Mouse (Mus musculus) retina, embryonic 14.5 days (tissue): Measurements from ENCODE around the gene Yju2.

Source experiments
- DNase-seq: peaks from one replicate; pipeline ENCODE4 v3.0.0-alpha.2; 2015; ENCODE audit warnings: low spot score

The Yju2 gene

GRCm38 (mm10) chr17:56007444-56008355 is 48.8 kb downstream of the Yju2 start:
- peak; percentile 39 for DNase-seq

GRCm38 (mm10) chr17:56008356-56009087 is 49.6 kb downstream of the Yju2 start:
- peak; percentile 98 for DNase-seq

DNA sequence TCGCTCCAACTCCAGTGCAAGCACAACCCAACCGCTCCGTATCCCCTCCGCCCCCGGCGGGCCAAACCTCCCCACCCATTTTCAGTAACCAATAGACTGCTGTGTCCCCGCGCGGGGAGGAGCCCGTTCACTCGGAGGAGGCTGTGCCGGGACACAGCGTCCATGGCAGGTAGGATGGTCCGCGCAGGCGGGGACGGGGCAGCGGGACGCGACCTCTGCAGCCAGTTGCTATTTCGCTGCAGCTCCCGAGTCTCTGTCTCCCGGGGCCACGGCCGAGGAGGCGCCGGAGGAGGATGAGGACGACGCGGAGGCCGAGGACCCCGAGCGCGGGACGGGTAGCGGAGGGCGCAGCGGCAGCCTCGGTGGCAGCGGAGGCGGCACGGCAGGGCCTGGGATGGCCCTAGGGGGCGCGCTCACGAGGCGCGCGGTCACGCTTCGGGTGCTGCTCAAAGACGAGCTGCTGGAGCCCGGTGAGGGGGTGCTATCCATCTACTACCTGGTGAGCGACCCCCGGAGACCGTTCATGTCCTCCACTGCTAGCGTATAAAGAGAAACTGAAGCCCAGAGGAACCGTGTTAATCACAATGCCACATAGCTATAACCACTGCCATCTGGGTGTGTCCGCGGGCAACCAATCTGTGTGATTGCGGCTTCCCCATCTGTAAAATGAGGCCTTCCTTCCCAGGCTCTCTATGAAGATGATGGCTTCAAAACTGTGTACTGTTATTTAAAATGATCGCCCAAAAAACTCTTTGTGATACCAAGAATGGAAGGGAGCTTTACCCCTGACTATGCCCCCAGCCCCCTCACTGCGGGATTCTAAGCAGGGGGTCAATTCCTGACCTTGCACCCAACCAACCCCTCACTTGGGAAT is 50.4 kb downstream of the Yju2 start:
- peak; percentile 87 for DNase-seq

DNA sequence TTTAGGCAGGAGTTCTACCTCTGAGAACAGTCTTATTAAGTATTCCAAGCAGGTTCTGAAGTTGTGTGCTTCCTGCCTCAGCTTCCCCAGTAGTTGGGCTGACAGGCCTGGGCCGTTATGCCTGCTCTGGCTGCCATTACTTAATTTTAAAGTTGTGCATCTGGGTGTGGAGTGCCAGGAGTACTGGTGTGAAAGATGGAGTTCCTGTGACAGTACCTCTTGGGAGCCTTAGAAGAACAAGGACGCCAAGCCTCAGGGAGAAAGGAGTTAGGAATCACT is 51.0 kb downstream of the Yju2 start:
- no peak for DNase-seq

GRCm38 (mm10) chr17:56010255-56010654 is 51.4 kb downstream of the Yju2 start:
- DNase-seq, result no peak

DNA sequence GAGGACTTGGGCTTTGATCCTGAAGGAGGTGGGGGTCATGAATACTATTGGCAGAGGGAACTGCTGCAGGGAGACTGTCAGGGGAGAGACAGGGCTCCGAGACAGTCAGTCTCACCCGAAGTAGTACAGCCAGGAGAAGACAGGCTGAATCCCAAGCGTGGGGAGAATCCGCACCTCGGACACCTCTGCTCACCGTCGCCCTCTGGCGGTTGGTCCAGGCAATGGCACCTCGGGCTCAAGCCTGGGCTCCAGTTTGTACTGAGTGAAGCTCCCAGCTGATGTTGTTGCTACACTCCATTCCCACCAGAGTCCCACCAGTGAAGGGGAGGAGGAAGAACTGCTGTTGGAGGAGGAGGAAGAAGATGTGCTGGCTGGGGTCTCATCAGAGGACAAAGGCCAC is 51.8 kb downstream of the Yju2 start:
- DNase-seq, result peak; percentile 85

- no peak for DNase-seq
Measured at GRCm38 (mm10) chr17:56011441-56011840, 52.5 kb downstream of the Yju2 start.

- DNase-seq, result no peak
Measured at GRCm38 (mm10) chr17:56015293-56015692, 56.4 kb downstream of the Yju2 start.

- no peak for DNase-seq
Measured at GRCm38 (mm10) chr17:56016382-56016781, 57.5 kb downstream of the Yju2 start.

GRCm38 (mm10) chr17:56016793-56017785 is 58.2 kb downstream of the Yju2 start:
- DNase-seq, result no peak

DNA sequence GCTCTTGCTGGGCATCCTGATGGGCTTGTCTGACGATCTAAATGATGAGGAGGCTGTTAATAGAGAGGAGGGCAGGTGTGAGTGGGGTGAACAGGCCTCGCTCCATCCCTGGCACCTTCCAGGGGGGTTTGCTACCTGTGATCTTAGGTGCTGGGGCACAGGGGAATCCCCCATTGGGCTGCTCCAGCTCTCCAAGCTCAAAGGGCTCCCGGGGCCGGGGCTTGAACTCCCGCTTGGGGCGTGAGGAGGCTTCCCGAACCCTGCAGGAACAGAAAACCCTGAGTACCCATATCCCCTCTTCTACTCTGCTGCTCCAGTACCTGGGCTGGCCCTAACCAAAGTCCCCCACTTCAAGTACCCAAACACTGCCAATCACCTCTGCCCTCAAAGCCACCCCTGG is 58.9 kb downstream of the Yju2 start:
- DNase-seq, result no peak
